Mouse (Mus musculus): ENCODE measurements at regions not wholly inside any gene's neighbourhood (a gene's known extent, or its start where the extent isn't known, plus 50 kb on each side); places are given as distances from the start of the nearest gene placed in this dataset.

DNA sequence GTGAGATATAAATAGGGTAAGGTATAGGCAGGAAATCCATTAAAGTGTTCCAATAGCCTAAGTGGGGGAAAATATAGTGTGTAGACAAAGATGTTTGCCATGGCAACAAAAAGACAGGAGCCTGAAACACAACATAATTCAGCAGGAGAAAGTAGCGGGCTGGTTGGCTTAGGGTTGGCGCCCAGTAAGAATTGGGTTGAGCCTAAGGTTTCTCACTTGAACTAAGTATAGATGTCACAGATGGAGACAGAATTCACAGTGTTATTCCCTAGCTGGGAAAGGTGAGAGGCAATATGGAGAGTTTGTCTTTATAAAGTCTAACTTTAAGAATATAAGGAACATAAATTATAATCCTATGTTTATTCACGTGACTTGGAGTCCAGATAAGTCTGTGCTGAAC, 64.8 kb upstream of the Ogfrl1 start:
- DNase-seq (ENCODE audit: low spot score): no peak

DNA sequence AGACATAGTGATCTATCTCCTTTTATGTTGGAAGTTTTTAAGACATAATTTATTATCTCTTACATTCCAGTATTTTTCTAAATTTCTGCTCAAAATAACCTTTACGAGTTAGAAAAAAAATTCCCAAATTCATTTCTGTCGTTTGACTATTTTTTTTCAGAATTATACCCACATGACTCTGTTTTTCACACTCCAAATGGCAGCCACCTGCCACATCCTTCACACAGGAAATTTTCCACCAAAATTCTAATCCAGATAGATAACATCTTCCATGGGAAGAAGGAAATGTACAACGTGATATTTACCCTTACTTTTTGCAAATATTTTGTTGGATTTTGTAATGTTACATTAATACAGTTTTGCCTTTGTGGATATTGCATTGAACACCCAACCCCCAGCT, 66.5 kb upstream of the Ogfrl1 start:
- no peak for DNase-seq (ENCODE audit: low spot score)

DNA sequence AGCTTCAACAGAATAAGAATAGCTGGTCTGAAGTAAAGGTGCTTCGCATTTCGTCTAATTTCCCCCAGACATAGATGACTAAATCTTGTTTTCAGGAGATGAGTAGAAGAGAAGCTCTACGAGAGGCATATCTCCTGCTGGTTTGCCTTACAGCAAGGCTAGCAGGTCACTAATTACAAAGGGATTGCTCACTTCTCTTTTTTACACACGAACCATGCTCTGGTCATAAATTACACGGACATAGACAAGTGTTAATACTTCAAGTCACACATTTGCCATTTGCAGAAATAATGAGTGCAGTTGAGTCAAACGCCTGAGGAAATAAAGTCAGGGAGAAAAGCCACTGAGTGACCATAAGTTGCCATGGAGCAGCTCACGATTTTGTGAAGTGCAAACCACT, 68.8 kb upstream of the Ogfrl1 start:
- DNase-seq (ENCODE audit: low spot score): no peak

DNA sequence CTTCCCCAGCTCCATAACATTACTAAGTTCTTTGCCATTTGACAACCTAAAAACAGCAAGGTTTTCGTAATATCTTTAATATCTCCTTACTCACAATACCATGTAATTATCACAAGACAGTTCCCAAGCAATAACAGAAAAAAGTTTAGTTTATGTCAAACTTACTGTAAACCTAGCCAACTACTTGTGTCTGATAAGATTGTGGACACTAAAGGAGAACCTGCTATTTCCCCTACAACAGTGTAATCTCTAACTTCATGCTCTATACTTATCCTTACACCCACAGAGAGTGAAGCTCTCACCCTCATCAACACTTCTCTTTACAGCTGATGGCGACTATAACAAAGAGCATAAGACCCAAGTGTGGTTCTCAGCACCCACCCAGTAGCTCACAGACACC, 69.8 kb upstream of the Ogfrl1 start:
- no peak for DNase-seq (ENCODE audit: low spot score)

DNA sequence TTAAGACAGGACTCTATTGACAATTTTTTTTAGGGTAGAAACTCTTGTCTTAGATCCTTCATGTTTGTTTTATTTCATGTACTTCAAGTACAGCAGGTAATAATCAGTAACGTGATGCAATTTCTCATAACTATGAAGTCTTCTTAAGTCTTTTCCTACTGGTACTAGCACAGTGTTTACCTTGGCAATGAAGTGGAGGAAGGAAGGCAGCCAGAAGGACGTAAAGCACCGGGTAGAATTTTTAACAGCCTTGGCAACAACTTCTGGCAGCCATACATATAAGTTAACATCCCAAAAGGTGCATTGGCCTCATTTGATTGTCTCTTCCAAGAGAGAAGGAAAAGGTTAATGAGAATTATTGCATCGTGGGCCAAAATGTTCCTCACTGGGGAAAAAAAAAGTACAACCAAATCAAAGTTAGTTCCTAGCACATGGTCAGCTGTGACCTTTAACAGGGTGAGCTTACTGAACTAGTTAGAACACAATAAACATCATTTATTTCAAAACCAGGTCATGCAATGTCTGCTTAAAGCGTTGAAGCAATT, 83.3 kb upstream of the Ogfrl1 start:
- no peak for DNase-seq (ENCODE audit: low spot score)

DNA sequence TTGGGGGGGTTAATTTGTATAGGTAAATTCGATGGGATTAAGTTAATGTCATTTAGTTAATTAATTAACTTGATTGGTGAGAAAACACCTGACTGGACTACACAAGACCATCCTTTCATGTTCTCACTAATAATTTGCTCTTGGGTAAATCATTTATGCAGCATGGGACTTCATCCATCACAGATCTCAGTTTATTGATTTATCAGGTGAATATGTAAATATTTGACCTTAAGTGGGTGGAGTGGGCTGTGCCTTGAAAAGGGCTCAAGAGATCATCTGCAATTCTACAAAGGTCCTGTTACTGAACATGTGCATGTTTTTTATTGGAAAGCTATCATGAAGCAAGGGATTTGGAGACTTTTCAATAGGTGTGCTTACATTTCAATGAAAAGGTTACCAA, 87.0 kb upstream of the Ogfrl1 start:
- DNase-seq (ENCODE audit: low spot score): no peak

DNA sequence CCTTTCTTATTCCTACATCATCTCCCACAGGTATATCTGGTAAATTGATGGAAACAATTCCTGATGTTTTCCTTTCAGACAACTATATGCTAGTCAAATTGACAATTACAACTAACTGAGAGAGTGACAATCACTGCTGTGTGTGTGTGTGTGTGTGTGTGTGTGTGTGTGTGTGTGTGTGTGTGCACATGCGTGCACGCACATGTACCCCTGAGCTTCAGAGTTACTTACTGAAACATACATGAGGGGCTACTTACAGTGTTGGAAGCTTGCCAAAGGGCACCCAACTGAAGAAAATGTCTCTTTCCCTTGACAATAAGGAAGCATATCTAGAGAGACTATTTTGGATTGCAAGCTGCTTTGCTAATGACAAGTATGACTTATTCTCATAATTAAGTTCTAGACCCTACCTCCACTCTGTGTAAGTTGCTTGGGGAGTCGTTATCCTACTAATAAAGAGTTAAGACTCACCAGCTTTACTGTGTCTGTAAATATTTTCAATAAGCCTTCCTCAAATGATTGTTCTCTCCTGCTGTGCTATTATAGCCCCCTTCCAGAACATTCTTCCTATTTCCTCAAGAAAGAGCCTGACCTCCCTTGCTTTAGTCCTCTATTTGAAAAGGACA, 87.7 kb upstream of the Ogfrl1 start:
- DNase-seq (ENCODE audit: low spot score): no peak

DNA sequence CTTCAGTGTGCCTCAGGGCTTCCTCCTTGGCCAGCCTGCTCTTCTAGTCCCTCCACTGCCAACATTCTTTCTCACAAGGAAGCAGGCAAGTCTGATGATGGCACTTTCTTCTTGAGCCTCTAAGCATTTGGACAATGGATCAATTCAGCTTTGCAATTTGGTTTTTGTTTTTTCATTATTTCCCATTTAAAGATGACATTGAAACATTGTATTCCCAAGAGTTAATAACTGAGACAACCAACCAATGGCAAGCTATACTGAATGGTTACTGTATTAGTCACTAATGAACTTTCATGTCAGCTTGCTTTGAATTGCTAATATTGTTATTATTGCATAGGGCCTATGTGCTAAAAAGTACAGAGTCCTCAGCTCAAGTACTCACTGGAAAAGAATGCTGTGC, 89.5 kb upstream of the Ogfrl1 start:
- no peak for DNase-seq (ENCODE audit: low spot score)

DNA sequence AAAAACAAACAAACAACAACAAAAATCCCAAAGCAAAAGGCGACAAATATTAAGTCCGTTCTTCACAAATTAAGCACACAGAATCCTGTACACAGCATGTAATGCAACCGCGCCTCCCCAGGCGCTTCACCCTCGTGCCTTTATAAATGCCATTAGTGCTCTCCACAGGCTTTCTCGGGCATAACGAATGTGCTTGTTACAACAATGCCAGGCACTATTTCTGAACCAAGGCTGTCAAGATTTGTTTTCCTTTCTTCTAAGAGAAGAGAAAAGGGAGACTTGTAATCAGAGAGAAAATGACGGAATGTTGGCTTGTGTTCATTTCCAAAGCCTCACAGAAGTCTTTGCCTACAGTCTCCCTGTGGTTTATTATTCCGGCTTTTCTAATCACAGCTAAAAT, 93.1 kb upstream of the Ogfrl1 start:
- DNase-seq (ENCODE audit: low spot score): no peak

DNA sequence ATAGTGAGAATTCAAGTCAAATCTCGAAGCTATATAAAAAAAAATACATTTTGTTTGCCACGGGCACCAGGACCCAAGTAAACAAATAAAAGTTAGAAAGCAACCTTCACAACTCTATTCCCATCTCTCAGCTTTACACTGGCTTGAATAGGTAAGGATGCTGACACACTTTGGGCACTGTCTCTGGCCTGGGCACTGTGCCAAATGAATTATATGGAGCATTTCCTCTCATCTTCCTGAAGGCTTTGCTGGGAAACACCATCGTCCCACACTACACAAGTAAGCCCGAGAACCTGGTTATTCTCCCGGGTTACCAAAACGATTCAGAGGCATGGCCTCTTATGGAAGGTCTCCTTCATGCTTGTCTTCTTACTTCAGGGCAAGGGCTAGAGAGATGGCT, 93.5 kb upstream of the Ogfrl1 start:
- DNase-seq (ENCODE audit: low spot score): no peak

DNA sequence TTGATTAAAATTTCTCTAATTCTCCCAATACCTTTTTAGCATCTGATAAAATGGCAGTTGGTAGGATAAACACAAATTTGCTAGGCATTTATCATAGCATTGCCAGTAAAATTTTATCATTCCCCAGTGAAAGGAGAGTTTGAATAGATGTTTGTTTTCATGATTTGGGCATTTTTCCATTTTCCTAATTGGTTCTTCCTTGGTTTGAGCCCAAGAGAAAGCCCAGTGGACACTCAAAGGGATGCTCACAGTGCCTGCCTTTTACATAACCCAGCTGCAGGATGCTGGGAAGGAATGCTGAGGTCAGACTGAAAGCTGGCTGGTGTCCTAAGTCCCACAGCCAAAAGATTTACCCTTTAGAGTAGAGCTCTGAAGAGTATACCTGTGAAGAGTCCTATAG, 95.4 kb upstream of the Ogfrl1 start:
- no peak for DNase-seq (ENCODE audit: low spot score)

DNA sequence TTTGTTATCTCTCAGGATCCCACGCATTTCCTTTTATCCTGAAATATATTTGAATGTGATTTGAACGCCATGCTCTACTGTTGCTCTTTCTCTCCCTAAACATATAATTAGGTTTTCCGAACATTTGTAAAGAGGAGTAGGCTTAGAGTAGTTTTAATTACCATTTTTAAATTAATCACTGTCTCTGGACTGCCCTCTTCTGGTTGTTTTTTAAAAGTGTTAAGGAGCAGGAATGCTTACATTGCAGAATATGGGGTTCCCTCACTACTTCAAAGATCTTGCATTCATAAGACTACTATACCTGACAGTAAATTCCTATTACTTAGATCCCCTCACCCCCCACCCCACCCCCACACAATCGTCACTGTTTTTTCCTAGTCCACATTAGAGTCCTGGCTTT, 97.8 kb upstream of the Ogfrl1 start:
- peak; percentile 28 for DNase-seq (ENCODE audit: low spot score)

DNA sequence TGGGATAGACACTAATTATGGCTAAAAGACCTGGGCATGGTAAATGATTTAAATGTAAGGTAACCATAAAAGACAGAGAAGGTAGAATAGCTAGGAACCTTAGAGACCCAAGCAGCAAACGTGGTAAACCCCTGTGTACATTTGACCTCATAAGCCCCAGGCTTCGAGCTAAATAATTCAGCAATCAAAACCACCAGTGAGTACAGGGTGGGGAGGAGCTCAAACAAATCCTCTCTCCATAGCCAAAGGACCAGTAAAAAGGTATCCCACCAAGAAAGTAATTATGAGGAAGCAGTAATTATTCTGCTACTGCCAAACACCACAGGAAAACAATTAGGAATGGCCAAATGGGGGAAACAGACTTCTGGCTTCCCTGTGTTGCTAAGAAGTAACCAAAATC, 122.5 kb upstream of the Ogfrl1 start:
- DNase-seq (ENCODE audit: low spot score): no peak

DNA sequence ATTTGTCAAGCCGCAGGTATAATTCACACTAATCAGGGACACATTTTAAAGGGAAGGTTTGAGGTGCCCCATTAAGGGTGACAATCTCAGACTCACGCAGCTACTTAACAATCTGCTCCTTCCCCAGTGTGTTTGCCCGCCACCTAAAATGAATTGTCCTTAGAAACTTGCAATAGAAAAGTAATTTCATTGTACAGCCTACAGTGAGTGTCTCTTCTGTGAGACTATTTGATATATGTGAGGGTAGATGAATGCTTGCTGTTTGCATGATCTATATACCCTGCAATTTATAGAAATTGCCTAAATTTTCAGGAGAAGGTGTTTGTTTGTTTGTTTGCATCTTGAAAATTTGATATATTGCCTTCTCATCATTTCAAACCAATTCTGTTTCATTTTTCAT, 135.1 kb upstream of the Ogfrl1 start:
- DNase-seq (ENCODE audit: low spot score): no peak

DNA sequence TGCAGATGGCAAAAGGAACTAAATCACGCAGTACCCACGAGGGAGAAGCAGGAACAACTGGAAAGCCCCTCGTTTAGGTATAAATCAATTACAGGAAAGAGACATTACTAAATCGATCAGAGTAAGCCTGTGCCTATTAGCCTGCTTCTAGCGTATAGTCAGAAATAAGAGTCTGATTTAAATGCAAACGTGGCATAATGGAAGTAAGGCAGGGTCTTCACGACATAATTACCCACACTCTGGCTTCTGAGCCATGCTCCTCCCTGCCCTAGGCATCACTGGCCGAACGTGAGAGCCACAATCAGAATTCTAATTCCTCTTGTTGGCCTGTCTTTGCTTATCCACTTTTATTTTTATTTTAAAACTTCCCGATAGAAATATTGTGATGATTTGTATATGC, 139.0 kb upstream of the Ogfrl1 start:
- no peak for DNase-seq (ENCODE audit: low spot score)

DNA sequence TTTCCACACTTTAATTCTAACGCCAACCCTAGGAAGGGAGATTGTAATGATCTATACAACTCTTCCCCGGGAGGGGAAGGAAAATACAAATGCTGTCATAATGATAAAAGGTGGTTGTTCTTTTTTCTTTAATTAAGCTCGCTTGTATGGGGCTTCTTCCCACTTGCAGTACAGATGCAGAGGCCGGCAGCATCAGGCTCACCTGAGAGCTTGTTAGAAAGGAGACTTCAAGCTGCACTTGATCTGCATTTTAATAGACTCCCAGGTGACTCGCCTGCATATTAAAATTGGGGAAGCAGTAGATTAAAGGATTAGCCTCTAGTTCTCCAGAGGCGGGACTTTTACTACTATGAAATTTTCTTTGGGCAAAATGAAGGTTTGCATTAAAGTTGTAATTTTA, 140.8 kb upstream of the Ogfrl1 start:
- DNase-seq (ENCODE audit: low spot score): no peak

DNA sequence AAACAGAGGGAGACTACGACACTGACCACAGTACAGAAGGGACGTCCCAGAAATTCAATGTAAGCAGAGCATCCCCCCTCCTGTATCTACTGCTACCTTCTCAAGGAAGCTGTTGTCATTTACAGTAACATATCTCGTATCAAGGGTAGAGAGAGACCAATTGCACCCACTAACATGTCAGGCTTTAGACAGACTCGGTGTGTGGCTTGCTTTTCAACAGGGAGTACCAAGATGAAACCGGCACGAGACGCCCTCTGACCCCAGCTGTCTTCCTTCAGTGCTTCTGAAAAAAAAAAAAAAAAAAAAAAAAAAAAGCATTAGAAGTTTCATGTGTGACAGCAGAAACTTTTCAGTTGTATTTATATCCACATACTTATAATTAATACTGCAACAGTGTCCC, 143.0 kb upstream of the Ogfrl1 start:
- no peak for DNase-seq (ENCODE audit: low spot score)

DNA sequence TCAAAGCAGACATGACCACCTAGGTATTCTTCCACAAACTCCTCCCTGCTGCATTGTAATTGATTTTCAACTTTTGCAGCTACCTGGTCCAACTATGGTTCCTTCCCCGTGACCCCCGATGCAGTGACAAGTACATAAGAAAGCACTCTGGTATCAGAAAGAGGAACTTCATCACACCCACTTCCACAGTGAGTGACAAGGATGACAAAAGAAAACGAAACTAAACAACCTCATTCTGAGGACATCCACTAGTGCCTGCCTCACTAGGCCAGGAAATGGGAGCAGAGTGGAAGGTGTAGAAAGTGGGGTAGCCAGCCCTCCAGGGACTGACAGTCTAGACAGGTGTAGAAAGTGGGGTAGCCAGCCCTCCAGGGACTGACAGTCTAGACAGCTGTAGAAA, 158.2 kb upstream of the Ogfrl1 start:
- DNase-seq (ENCODE audit: low spot score): no peak

DNA sequence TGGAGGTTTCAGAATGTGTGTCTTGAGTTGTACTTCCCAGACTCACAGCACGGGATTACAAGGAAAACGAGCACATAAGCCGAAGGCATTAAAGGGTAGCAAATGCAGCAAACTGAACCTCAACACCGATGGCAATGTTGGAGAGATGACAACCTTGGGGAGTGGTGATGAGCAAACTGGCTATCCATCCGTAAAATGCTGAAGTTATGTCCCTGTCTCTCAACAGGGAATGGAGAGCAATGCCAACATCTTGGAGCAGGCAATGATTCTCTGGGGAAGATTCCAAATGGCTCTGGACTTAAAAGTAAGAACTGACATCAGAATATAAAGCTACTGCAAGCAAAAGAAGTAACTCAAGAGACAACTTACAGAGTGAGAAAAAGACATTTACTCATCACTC, 170.5 kb upstream of the Ogfrl1 start:
- no peak for DNase-seq (ENCODE audit: low spot score)

DNA sequence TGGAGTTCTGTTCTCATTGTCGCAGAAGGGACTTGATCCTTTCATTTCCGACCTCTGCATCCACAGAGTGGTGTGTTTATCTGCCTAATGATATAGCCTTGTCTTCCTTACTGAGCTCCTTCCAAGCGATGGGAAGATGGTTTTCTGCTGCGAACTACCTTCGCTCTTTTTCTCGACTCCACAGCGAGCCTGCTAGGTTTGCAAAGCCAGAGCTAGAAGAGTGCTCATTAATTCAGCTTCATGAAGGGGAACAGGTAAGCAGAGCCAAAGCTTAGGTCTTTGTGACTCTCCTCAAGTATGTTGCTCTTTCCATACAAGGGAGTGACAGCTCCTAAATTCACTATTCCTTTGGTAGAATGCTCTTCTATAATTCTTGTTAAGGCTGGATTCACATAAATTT, 176.9 kb upstream of the Ogfrl1 start:
- no peak for DNase-seq (ENCODE audit: low spot score)

DNA sequence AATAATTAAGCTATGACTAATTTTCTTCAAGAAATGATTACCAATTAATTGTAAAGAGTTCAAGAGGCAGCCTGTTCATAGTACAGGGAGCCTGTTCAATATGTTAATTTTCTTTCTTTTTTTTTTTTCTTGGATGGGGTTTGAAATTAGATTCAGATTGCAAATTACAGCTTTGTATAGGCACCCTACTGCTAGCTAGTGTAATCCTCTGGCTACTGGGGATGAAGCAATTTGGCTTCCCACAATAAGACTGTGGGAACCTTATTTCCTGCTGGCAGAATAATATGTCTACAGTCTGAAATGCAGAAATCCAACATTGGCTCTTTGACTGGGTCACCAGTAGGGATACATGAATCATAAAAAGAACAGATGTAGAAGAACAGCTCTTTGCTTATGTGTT, 177.4 kb upstream of the Ogfrl1 start:
- no peak for DNase-seq (ENCODE audit: low spot score)

DNA sequence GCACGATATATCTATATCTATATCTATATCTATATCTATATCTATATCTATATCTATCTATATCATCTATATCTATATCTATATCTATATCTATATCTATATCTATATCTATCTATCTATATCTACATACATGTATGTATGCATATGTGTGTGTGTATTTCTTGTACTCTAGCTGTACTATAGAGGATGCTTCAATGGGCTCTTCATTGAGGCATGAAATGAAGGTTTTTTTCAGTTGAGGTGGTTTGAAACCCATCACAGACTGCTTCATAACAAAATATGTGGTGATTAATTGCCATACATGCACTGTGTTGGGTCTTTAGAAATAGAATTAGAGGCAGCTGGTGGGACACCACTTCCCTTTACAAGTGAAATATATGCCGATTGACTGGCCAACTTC, 177.9 kb upstream of the Ogfrl1 start:
- no peak for DNase-seq (ENCODE audit: low spot score)

DNA sequence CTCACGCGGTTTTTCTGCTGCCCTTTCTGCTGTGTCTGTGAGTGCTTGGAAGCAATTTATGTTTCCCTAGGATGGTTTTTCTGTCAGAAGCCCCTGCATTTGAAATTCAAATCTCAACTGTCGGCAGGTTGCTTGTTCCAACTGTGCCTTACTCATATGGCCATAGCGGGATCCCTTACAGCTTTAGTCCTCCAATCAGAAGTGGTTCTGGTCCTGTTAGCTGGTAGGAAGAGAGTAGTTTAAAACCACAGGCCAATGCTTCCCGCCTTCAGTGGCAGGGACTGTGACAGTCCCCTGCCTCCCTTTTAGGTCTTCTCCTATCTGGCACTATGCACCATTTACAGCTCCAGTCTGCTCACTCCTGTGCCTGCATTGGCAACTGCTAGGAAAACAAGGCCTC, 178.6 kb upstream of the Ogfrl1 start:
- no peak for DNase-seq (ENCODE audit: low spot score)

DNA sequence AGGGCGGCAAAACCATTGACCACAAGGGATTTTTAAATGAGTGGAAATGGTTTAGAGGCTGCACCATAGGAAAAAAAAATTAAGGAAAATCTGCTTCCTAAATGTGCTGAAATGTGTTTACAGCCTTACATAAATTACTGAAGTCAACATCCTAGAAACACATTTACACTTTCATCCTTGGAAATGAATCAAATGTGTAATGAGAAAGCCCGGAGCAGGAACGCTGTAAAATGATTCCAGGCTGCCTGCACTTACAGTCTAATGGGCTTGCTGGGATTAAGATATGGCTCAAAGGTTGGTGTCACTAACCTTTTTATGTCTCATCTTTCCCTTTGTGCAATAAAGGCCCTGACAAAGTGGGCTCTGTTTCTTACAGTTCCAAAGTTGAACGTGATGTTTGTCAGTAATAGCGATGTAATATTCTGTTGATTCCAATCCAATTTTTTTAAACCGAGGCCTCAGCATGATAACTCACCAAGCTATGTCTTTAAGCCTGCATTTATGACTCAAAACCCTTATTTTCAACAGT, 172.1 kb upstream of the B3gat2 start:
- no peak for DNase-seq (ENCODE audit: low spot score)
